Mouse (Mus musculus): ENCODE measurements around the gene Zfr2. TPM values are rescaled to one million over a fixed set of nuclear protein-coding genes. Genes with fewer than 3 reads are reported as not detected.
"Not testable (repeated sequence)": the region's sequence is repeated elsewhere in the genome, so short reads cannot be mapped to it uniquely, and the experiment has no call there.

Zfr2 gene
- polyA plus RNA-seq, 1 experiment from 2014 or later: 0.26 TPM

- H3K79me2 ChIP-seq (ENCODE audit: inconsistent target): no peaks in the 10 kb centered on the region
- 81% methylated on average over 11 of the region's 11 CpGs for WGBS (ENCODE audit: missing documents)
- no peak overlapping the region for H3K4me3 ChIP-seq (ENCODE audit: inconsistent target)
- no peaks in the 10 kb centered on the region for H3K36me3 ChIP-seq (ENCODE audit: inconsistent target)
- no peak overlapping the region for H3K27ac ChIP-seq
Measured at GRCm38 (mm10) chr10:81196470-81197065, 36.4 kb upstream of the Zfr2 start.

- H3K4me3 ChIP-seq (ENCODE audit: inconsistent target): no peak overlapping the region
- H3K36me3 ChIP-seq (ENCODE audit: inconsistent target): no peaks in the 10 kb centered on the region
- no peak overlapping the region for H3K27ac ChIP-seq
- H3K79me2 ChIP-seq (ENCODE audit: inconsistent target): no peaks in the 10 kb centered on the region
- 65% methylated on average over 6 of the region's 6 CpGs for WGBS (ENCODE audit: missing documents)
Measured at GRCm38 (mm10) chr10:81197305-81197704, 35.6 kb upstream of the Zfr2 start.

GRCm38 (mm10) chr10:81198230-81198629 is 34.7 kb upstream of the Zfr2 start:
- 0% methylated on average over 9 of the region's 9 CpGs for WGBS (ENCODE audit: missing documents)
- Histone ChIP-seq H3K36me3 (ENCODE audit: inconsistent target) (no peaks in the 10 kb centered on the region), H3K79me2 (ENCODE audit: inconsistent target) (no peaks in the 10 kb centered on the region), H3K4me3 (ENCODE audit: inconsistent target) (no peak overlapping the region), H3K27ac (no peak overlapping the region)

GRCm38 (mm10) chr10:81198990-81199389 is 34.0 kb upstream of the Zfr2 start:
- H3K36me3 ChIP-seq (ENCODE audit: inconsistent target): no peaks in the 10 kb centered on the region
- H3K27ac ChIP-seq: no peak overlapping the region
- no peaks in the 10 kb centered on the region for H3K79me2 ChIP-seq (ENCODE audit: inconsistent target)
- 92% methylated on average over 6 of the region's 6 CpGs for WGBS (ENCODE audit: missing documents)
- no peak overlapping the region for H3K4me3 ChIP-seq (ENCODE audit: inconsistent target)

GRCm38 (mm10) chr10:81200141-81200540 is 32.8 kb upstream of the Zfr2 start:
- no peaks in the 10 kb centered on the region for H3K36me3 ChIP-seq (ENCODE audit: inconsistent target)
- H3K79me2 ChIP-seq (ENCODE audit: inconsistent target): no peaks in the 10 kb centered on the region
- H3K4me3 ChIP-seq (ENCODE audit: inconsistent target): no peak overlapping the region
- H3K27ac ChIP-seq: no peak overlapping the region
- WGBS (ENCODE audit: missing documents): 92% methylated on average over 13 of the region's 13 CpGs

- H3K4me3 ChIP-seq (ENCODE audit: inconsistent target): no peak overlapping the region
- no peak overlapping the region for H3K27ac ChIP-seq
Measured at GRCm38 (mm10) chr10:81200605-81201287, 32.2 kb upstream of the Zfr2 start.

GRCm38 (mm10) chr10:81201807-81202758 is 30.9 kb upstream of the Zfr2 start, which contains the start of gene Nmrk2:
Nmrk2 (minus strand) TSS chr10:81202051.
- no peaks in the 10 kb centered on the region for H3K36me3 ChIP-seq (ENCODE audit: inconsistent target)
- 81% methylated on average over 13 of the region's 13 CpGs for WGBS (ENCODE audit: missing documents)
- no peak within 1 kb of the TSS for H3K4me3 ChIP-seq (ENCODE audit: inconsistent target)
- H3K79me2 ChIP-seq (ENCODE audit: inconsistent target): no peaks in the 10 kb centered on the region
- H3K27ac ChIP-seq: no peak within 1 kb of the TSS

More at GRCm38 (mm10) chr10:81200605-81201287, 32.2 kb upstream of the Zfr2 start:
- H3K79me2 ChIP-seq (ENCODE audit: inconsistent target): no peaks in the 10 kb centered on the region
- 85% methylated on average over 19 of the region's 20 CpGs for WGBS (ENCODE audit: missing documents)
- H3K36me3 ChIP-seq (ENCODE audit: inconsistent target): no peaks in the 10 kb centered on the region

- Histone ChIP-seq H3K27ac (no peak overlapping the region), H3K79me2 (ENCODE audit: inconsistent target) (no peaks in the 10 kb centered on the region), H3K4me3 (ENCODE audit: inconsistent target) (no peak overlapping the region), H3K36me3 (ENCODE audit: inconsistent target) (no peaks in the 10 kb centered on the region)
- 82% methylated on average over 7 of the region's 8 CpGs for WGBS (ENCODE audit: missing documents)
Measured at GRCm38 (mm10) chr10:81202978-81203720, 29.8 kb upstream of the Zfr2 start.

GRCm38 (mm10) chr10:81204137-81204536 is 28.8 kb upstream of the Zfr2 start:
- WGBS (ENCODE audit: missing documents): 96% methylated on average over 4 of the region's 4 CpGs
- no peak overlapping the region for H3K4me3 ChIP-seq (ENCODE audit: inconsistent target)
- H3K27ac ChIP-seq: no peak overlapping the region
- no peaks in the 10 kb centered on the region for H3K36me3 ChIP-seq (ENCODE audit: inconsistent target)
- H3K79me2 ChIP-seq (ENCODE audit: inconsistent target): no peaks in the 10 kb centered on the region

GRCm38 (mm10) chr10:81210154-81210553 is 22.8 kb upstream of the Zfr2 start:
- Histone ChIP-seq H3K79me2 (ENCODE audit: inconsistent target) (no peaks in the 10 kb centered on the region), H3K27ac (no peak overlapping the region), H3K4me3 (ENCODE audit: inconsistent target) (no peak overlapping the region), H3K36me3 (ENCODE audit: inconsistent target) (no peaks in the 10 kb centered on the region)
- 90% methylated on average over 5 of the region's 5 CpGs for WGBS (ENCODE audit: missing documents)

GRCm38 (mm10) chr10:81216260-81216659 is 16.7 kb upstream of the Zfr2 start:
- H3K79me2 ChIP-seq (ENCODE audit: inconsistent target): no peaks in the 10 kb centered on the region
- H3K27ac ChIP-seq: no peak overlapping the region
- no peak overlapping the region for H3K4me3 ChIP-seq (ENCODE audit: inconsistent target)
- 65% methylated on average over 6 of the region's 6 CpGs for WGBS (ENCODE audit: missing documents)
- no peaks in the 10 kb centered on the region for H3K36me3 ChIP-seq (ENCODE audit: inconsistent target)

GRCm38 (mm10) chr10:81216810-81217209 is 16.1 kb upstream of the Zfr2 start:
- no peaks in the 10 kb centered on the region for H3K36me3 ChIP-seq (ENCODE audit: inconsistent target)
- H3K4me3 ChIP-seq (ENCODE audit: inconsistent target): no peak overlapping the region
- H3K27ac ChIP-seq: no peak overlapping the region
- no peaks in the 10 kb centered on the region for H3K79me2 ChIP-seq (ENCODE audit: inconsistent target)
- 83% methylated on average over 6 of the region's 6 CpGs for WGBS (ENCODE audit: missing documents)

- H3K79me2 ChIP-seq (ENCODE audit: inconsistent target); H3K27ac ChIP-seq; H3K4me3 ChIP-seq (ENCODE audit: inconsistent target); H3K36me3 ChIP-seq (ENCODE audit: inconsistent target): not testable (repeated sequence)
- no CpG with 5 or more reads among the region's 1 CpGs for WGBS (ENCODE audit: missing documents)
Measured at GRCm38 (mm10) chr10:81217267-81217666, 15.7 kb upstream of the Zfr2 start.

- 16% methylated on average over 7 of the region's 7 CpGs for WGBS (ENCODE audit: missing documents)
- H3K36me3 ChIP-seq (ENCODE audit: inconsistent target): no peaks in the 10 kb centered on the region
- H3K79me2 ChIP-seq (ENCODE audit: inconsistent target): no peaks in the 10 kb centered on the region
- H3K27ac ChIP-seq: no peak overlapping the region
- H3K4me3 ChIP-seq (ENCODE audit: inconsistent target): no peak overlapping the region
Measured at GRCm38 (mm10) chr10:81217964-81218363, 15.0 kb upstream of the Zfr2 start.

All from macrophage (primary cell).